Mouse (Mus musculus): ENCODE results near the gene Tex46.

- no peak for TF ChIP-seq CTCF (IDR thresholded peaks at IDR 0.05; ENCODE audit: low read depth, low read length)
- TF ChIP-seq POLR2A (IDR thresholded peaks at IDR 0.05; ENCODE audit: insufficient read depth, low read length) = no peak
Observed at GRCm38 (mm10) chr4:136599869-136600268, 10.4 kb upstream of the Tex46 start.

Data from ES-Bruce4 (cell line).